Mouse (Mus musculus) heart, postnatal 10 days (tissue): ENCODE data around the gene Crtap. TPM values are rescaled to one million over a fixed set of nuclear protein-coding genes. Genes with fewer than 3 reads are reported as not detected.
A peak's percentile ranks its signal among the peaks of the same experiment; 100 is the strongest.
"Not testable (repeated sequence)": the region's sequence is repeated elsewhere in the genome, so short reads cannot be mapped to it uniquely, and the experiment has no call there.

Source experiments
- DNase-seq, 2 experiments: peaks; one replicate each; pipeline ENCODE4 v3.0.0; 2021
- intact Hi-C: fragments of 180-260 bp; cut with DNase I; formaldehyde crosslinking; loops from one replicate; pipeline ENCODE4 v1.15.1; 2025
- total RNA-seq, 2 experiments: library from RNA; stranded (reverse); gene quantifications; 2 replicates each; pipeline ENCODE4 v1.2.3; 2021

Crtap gene
- total RNA-seq, 2 experiments from 2014 or later: 61.0 to 66.3 TPM

GRCm38 (mm10) chr9:114367783-114368470 is 22.5 kb downstream of the Crtap start:
- intact Hi-C loops: no loop called here
- DNase-seq: peak; percentile 87 to 88

- intact Hi-C loops, DNase-seq: not testable (repeated sequence)
Measured at GRCm38 (mm10) chr9:114329855-114330254, 60.6 kb downstream of the Crtap start, which contains the start of gene Bcl2a1c. Gene Bcl2a1c, plus strand, starts transcription at chr9:114330135.

GRCm38 (mm10) chr9:114328332-114328731 is 62.1 kb downstream of the Crtap start:
- DNase-seq, intact Hi-C loops: not testable (repeated sequence)

GRCm38 (mm10) chr9:114326011-114326748 is 64.3 kb downstream of the Crtap start:
- no peak for DNase-seq
- intact Hi-C loops: no loop called here

Other genes starting within 250 kb of the Crtap start
- gene Bcl2a1c, start 60.5 kb downstream of the Crtap start, total RNA-seq: not detected
- gene Glb1, start 10.4 kb upstream of the Crtap start, total RNA-seq: 10 to 100 TPM; 21.5 to 25.1 TPM
- gene Tmppe, start 10.4 kb upstream of the Crtap start, total RNA-seq: 1 to 10 TPM; 5.1 to 5.6 TPM
- gene Ccr4, start 114.2 kb upstream of the Crtap start, total RNA-seq: under 1 TPM in 1 of 2 experiments, not detected in 1; 0.10 TPM
- gene C130032M10Rik, start 125.0 kb upstream of the Crtap start, total RNA-seq: not detected
- not detected for gene Trim71, start 173.7 kb upstream of the Crtap start, total RNA-seq
- 10 to 100 TPM; 27.4 to 28.2 TPM for gene Cnot10, start 249.5 kb upstream of the Crtap start, total RNA-seq